Mouse (Mus musculus) liver, embryonic 14.5 days (tissue): ENCODE data around the gene Wdr35. TPM values are rescaled to one million over a fixed set of nuclear protein-coding genes. Genes with fewer than 3 reads are reported as not detected.

Source experiments
- ATAC-seq: fragments of 200-750 bp; cut with Nextera tagmentation; 2 replicates; pipeline ENCODE4 v1.8.0; 2017; ENCODE audit warnings: moderate number of reproducible peaks, mild to moderate bottlenecking, moderate library complexity; ENCODE audit not compliant: insufficient read depth
- DNase-seq, 3 experiments: peaks; one replicate each; pipeline ENCODE4 v3.0.0-alpha.2; 2012 to 2013; ENCODE audit warnings: low read depth in 3 of 3, low spot score in 3 of 3
- H3K27ac ChIP-seq: fragments of 300-500 bp; sonication (generic); 2 replicates; pipeline ENCODE4 v1.5.1; 2014; ENCODE audit warnings: moderate library complexity, mild to moderate bottlenecking, control low read depth, inconsistent platforms
- H3K27me3 ChIP-seq: fragments of 300-500 bp; sonication (generic); 2 replicates; pipeline ENCODE4 v1.6.1; 2014; ENCODE audit warnings: mild to moderate bottlenecking, low read length, moderate library complexity; ENCODE audit not compliant: control insufficient read depth, insufficient read depth
- H3K36me3 ChIP-seq: fragments of 300-500 bp; sonication (generic); replicated peaks from 2 replicates; pipeline ENCODE4 v1.6.1; 2014; ENCODE audit warnings: low read depth; ENCODE audit not compliant: control insufficient read depth, insufficient read depth
- H3K4me1 ChIP-seq, 2 experiments: fragments of 200-500 bp in 1 of 2; fragments of 300-500 bp in 1 of 2; sonication (generic) in 1 of 2; replicated peaks; 2 replicates each; pipeline ENCODE4 v1.6.1; 2012 to 2014; ENCODE audit warnings: antibody characterized with exemption in 1 of 2, inconsistent platforms in 1 of 2, low read length in 1 of 2; ENCODE audit not compliant: control insufficient read depth in 2 of 2, insufficient read depth in 2 of 2
- H3K4me2 ChIP-seq: fragments of 300-500 bp; sonication (generic); 2 replicates; pipeline ENCODE4 v1.6.1; 2014; ENCODE audit warnings: low read depth, mild to moderate bottlenecking, control low read depth, moderate library complexity
- H3K4me3 ChIP-seq, 2 experiments: fragments of 200-500 bp in 1 of 2; fragments of 300-500 bp in 1 of 2; sonication (generic) in 1 of 2; 2 replicates each; pipeline ENCODE4 v1.5.1; 2012 to 2014; ENCODE audit warnings: low read depth in 2 of 2, low read length in 2 of 2, mild to moderate bottlenecking in 2 of 2, control low read depth in 1 of 2, inconsistent platforms in 1 of 2, moderate library complexity in 1 of 2; ENCODE audit not compliant: insufficient read depth in 1 of 2
- H3K9ac ChIP-seq: fragments of 300-500 bp; sonication (generic); replicated peaks from 2 replicates; pipeline ENCODE4 v1.6.1; 2014; ENCODE audit warnings: mild to moderate bottlenecking, control low read depth, moderate library complexity
- H3K9me3 ChIP-seq: fragments of 300-500 bp; sonication (generic); 2 replicates; pipeline ENCODE4 v1.6.1; 2016; ENCODE audit warnings: low read length, mixed read lengths; ENCODE audit not compliant: control insufficient read depth
- CTCF ChIP-seq: IDR thresholded peaks from 2 replicates; pipeline ENCODE4 v1.5.1; 2016; ENCODE audit warnings: antibody characterized with exemption, low read depth, control low read depth
- EP300 ChIP-seq: IDR thresholded peaks from 2 replicates; pipeline ENCODE4 v1.6.1; 2016; ENCODE audit warnings: antibody characterized with exemption, low read depth
- WGBS: fragments of 180-500 bp; shearing (Covaris S2); extraction: QIAGEN DNeasy Blood & Tissue Kit; methylation state at CpG from one replicate; pipeline ENCODE4 v1.1.7; 2014; ENCODE audit not compliant: insufficient replicate concordance; 5-methylcytosine and 5-hydroxymethylcytosine counted together
- polyA plus RNA-seq, 2 experiments: library from polyadenylated mRNA; depleted of rRNA in 1 of 2; stranded (reverse) in 1 of 2; unstranded in 1 of 2; fragments of >200 nt; fragmentation: Nextera tagmentation in 1 of 2; extraction: Ambion mirVana in 1 of 2; gene quantifications; 2 replicates each; pipeline versions ENCODE4 v1.2.1 to v1.2.3; 2012 to 2014

Gene Wdr35
- polyA plus RNA-seq, 2 experiments = 0.63 to 2.0 TPM

- ATAC-seq (peak; percentile 21; the same call in 1 of the 2 replicates), DNase-seq (no peak)
- H3K27ac ChIP-seq = no peak overlapping the region
- H3K4me2 ChIP-seq = peak overlapping the region; percentile 86
- no peaks in the 10 kb centered on the region for H3K36me3 ChIP-seq
- H3K4me1 ChIP-seq = peaks cover 2% of the 10 kb centered on the region in 2 experiments; a peak in 2 of 4 replicates
- H3K9me3 ChIP-seq = no peaks in the 10 kb centered on the region
- WGBS = 29% methylated on average over 4 of the region's 4 CpGs
- peak overlapping the region; percentile 83 for H3K9ac ChIP-seq
- H3K27me3 ChIP-seq = no peaks in the 10 kb centered on the region
- no peak for TF ChIP-seq CTCF
- TF ChIP-seq EP300 = no peak
- H3K4me3 ChIP-seq = peak overlapping the region; percentile 54 to 65; a peak in 3 of 4 replicates
Observed at GRCm38 (mm10) chr12:9029506-9029887, 55.8 kb downstream of the Wdr35 start.

GRCm38 (mm10) chr12:9029888-9030723 is 56.4 kb downstream of the Wdr35 start, which contains the start of gene Ttc32:
Gene Ttc32, plus strand, starts transcription at chr12:9029997.
- peak within 1 kb of the TSS; percentile 54 to 65 for H3K4me3 ChIP-seq
- under 1% methylated on average over 69 of the region's 69 CpGs for WGBS
- H3K27ac ChIP-seq = peak within 1 kb of the TSS; percentile 82
- H3K4me2 ChIP-seq = peak within 1 kb of the TSS; percentile 86
- H3K36me3 ChIP-seq = no peaks in the 10 kb centered on the region
- H3K4me1 ChIP-seq = peaks cover 2% of the 10 kb centered on the region in 2 experiments; a peak in 2 of 4 replicates
- ATAC-seq (peak; percentile 89), DNase-seq (peak; percentile 73 to 76 (median 75))
- H3K27me3 ChIP-seq = no peaks in the 10 kb centered on the region
- TF ChIP-seq EP300 = peak; percentile 47; the same call in 1 of the 2 replicates
- peak; percentile 23; the same call in 1 of the 2 replicates for TF ChIP-seq CTCF
- H3K9me3 ChIP-seq = no peaks in the 10 kb centered on the region
- peak within 1 kb of the TSS; percentile 83 for H3K9ac ChIP-seq

GRCm38 (mm10) chr12:9031166-9031565 is 57.5 kb downstream of the Wdr35 start:
- Histone ChIP-seq H3K4me3 (peak overlapping the region in 1 of 2 experiments; percentile 65; a peak in 2 of 4 replicates), H3K4me1 (peaks cover 2% of the 10 kb centered on the region in 2 experiments; a peak in 2 of 4 replicates), H3K27me3 (no peaks in the 10 kb centered on the region), H3K27ac (no peak overlapping the region; the same call in 1 of the 2 replicates), H3K9me3 (no peaks in the 10 kb centered on the region), H3K9ac (peak overlapping the region; percentile 83), H3K36me3 (no peaks in the 10 kb centered on the region), H3K4me2 (peak overlapping the region; percentile 86)
- DNase-seq (no peak), ATAC-seq (no peak)
- 25% methylated on average over 8 of the region's 8 CpGs for WGBS
- TF ChIP-seq CTCF (no peak), EP300 (no peak)

- Histone ChIP-seq H3K4me1 (peaks cover 2% of the 10 kb centered on the region in 2 experiments; a peak in 2 of 4 replicates), H3K9ac (no peak overlapping the region), H3K4me2 (no peak overlapping the region), H3K9me3 (no peaks in the 10 kb centered on the region), H3K27ac (no peak overlapping the region), H3K4me3 (no peak overlapping the region), H3K36me3 (no peaks in the 10 kb centered on the region), H3K27me3 (no peaks in the 10 kb centered on the region)
- ATAC-seq (no peak), DNase-seq (no peak)
- TF ChIP-seq EP300 = no peak
- no peak for TF ChIP-seq CTCF
Observed at GRCm38 (mm10) chr12:9033140-9033539, 59.4 kb downstream of the Wdr35 start.

DNA sequence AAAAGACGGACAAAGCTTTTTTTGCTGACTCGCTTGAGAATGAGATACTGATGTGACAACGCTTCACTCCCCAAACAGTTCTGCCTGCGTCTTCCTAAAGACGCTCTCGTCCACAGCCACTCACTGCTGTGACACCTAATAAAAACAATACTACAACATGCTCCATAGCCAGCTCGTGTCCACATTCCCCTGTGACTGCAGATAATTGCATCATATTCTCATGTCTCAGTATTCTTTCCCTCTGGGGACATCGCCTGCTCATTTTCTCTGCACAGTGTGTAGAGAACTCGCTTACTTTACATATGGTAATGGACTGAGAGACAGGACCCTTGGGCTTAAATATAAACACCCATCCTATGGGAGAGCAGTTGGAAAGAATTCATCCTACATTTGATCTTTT is 62.7 kb downstream of the Wdr35 start:
- Histone ChIP-seq H3K9me3 (no peaks in the 10 kb centered on the region), H3K36me3 (no peaks in the 10 kb centered on the region), H3K4me2 (no peak overlapping the region), H3K9ac (no peak overlapping the region), H3K4me3 (no peak overlapping the region), H3K4me1 (no peaks in the 10 kb centered on the region), H3K27ac (no peak overlapping the region), H3K27me3 (no peaks in the 10 kb centered on the region)
- DNase-seq (no peak), ATAC-seq (no peak)
- TF ChIP-seq CTCF (no peak), EP300 (no peak)
- 74% methylated on average over 9 of the region's 9 CpGs for WGBS
